Mouse (Mus musculus) megakaryocyte progenitor cell, adult 5-6 weeks (primary cell): ENCODE measurements around the gene Bcl6b. TPM values are rescaled to one million over a fixed set of nuclear protein-coding genes. Genes with fewer than 3 reads are reported as not detected.

Experiments used
- ATAC-seq: replicated peaks from 2 replicates; pipeline ENCODE4 v1.8.0; 2016; ENCODE audit warnings: mild to moderate bottlenecking, moderate TSS enrichment, inconsistent platforms; ENCODE audit not compliant: poor library complexity
- total RNA-seq, 2 experiments: library from RNA; stranded (forward) in 1 of 2; stranded (reverse) in 1 of 2; fragments of 157-497, 149-512 nt in 1 of 2; fragments of 200-1000 nt in 1 of 2; gene quantifications; 2 replicates each; pipeline versions ENCODE4 v1.2.3 to v1.2.4; 2015 to 2017

Bcl6b gene
- total RNA-seq, 2 experiments from 2014 or later: not detected

DNA sequence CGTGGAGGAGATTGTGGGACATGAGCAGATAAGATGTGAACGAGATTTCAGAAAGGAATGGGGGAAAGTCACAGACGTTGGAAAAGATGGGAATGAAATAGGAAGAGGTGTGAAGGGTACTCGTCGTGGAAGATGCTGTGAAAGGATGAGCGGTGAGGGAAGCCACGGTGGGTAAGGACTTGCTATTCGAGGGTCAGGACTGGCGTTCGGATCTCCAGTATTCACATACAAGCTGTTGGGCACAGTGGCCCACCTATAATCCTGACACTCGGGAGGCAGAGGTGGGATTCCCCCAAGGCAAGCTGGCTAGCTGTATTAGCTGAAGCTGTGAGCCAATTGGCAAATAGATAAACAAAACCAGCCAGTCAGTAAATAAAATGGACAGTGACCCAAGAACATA lies 50.8 kb downstream of the Bcl6b start:
- ATAC-seq: no peak

- ATAC-seq: no peak
Measured at GRCm38 (mm10) chr11:70178311-70178710, 51.3 kb downstream of the Bcl6b start.

DNA sequence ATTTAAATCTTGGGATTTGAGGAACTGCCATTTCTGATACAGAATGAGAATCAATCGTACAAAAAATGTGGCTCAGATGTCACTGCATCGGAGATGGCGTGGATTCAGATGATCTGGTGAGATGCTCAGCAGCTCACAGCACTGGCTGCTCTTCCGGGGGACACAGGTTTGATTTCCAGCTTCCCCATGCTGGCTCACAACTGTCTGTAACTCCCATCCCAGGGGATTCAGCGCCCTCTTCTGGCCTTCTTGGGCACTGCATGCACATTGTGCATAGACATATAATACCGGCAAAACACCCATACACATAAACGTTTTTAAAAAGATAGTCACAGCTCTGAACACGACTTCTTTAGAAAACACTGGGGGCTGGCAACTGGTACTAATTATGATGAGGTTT lies 52.0 kb downstream of the Bcl6b start:
- no peak for ATAC-seq

- no peak for ATAC-seq
Measured at GRCm38 (mm10) chr11:70174491-70174890, 55.1 kb downstream of the Bcl6b start.

Other genes with a start within 250 kb of the Bcl6b start
- gene Ctdnep1, start 248.6 kb downstream of the Bcl6b start, total RNA-seq (2015): 131 and 135 TPM in 2 replicates
- 28.7 and 33.7 TPM in 2 replicates for gene Ctdnep1, start 248.6 kb downstream of the Bcl6b start, total RNA-seq (2017)
- 110 and 129 TPM in 2 replicates for gene Elp5, start 247.3 kb downstream of the Bcl6b start, total RNA-seq (2015)
- gene Elp5, start 247.3 kb downstream of the Bcl6b start, total RNA-seq (2017): 57.5 and 66.1 TPM in 2 replicates
- 387 and 444 TPM in 2 replicates for gene Gabarap, start 238.7 kb downstream of the Bcl6b start, total RNA-seq (2015)
- 242 and 274 TPM in 2 replicates for gene Gabarap, start 238.7 kb downstream of the Bcl6b start, total RNA-seq (2017)
- gene Phf23, start 234.0 kb downstream of the Bcl6b start, total RNA-seq (2015): 34.5 and 37.9 TPM in 2 replicates
- 31.7 and 40.0 TPM in 2 replicates for gene Phf23, start 234.0 kb downstream of the Bcl6b start, total RNA-seq (2017)
- 9.5 and 9.8 TPM in 2 replicates for gene Dvl2, start 229.2 kb downstream of the Bcl6b start, total RNA-seq (2015)
- 9.5 and 14.7 TPM in 2 replicates for gene Dvl2, start 229.2 kb downstream of the Bcl6b start, total RNA-seq (2017)
- 28.7 and 45.7 TPM in 2 replicates for gene Acadvl, start 214.4 kb downstream of the Bcl6b start, total RNA-seq (2015)
- gene Acadvl, start 214.4 kb downstream of the Bcl6b start, total RNA-seq (2017): 43.6 and 49.1 TPM in 2 replicates
- gene Dlg4, start 212.9 kb downstream of the Bcl6b start, total RNA-seq (2015): 5.8 and 6.7 TPM in 2 replicates
- gene Dlg4, start 212.9 kb downstream of the Bcl6b start, total RNA-seq (2017): 3.8 and 4.1 TPM in 2 replicates
- gene Asgr1, start 175.7 kb downstream of the Bcl6b start, total RNA-seq (2015): not detected in 2 replicates
- not detected in 2 replicates for gene Asgr1, start 175.7 kb downstream of the Bcl6b start, total RNA-seq (2017)
- gene Asgr2, start 137.2 kb downstream of the Bcl6b start, total RNA-seq (2015): not detected in 2 replicates
- gene Asgr2, start 137.2 kb downstream of the Bcl6b start, total RNA-seq (2017): 0.62 TPM in 1 of 2 replicates, not detected in the other
- 25.7 and 30.7 TPM in 2 replicates for gene Mgl2, start 99.5 kb downstream of the Bcl6b start, total RNA-seq (2015)
- 29.3 and 36.6 TPM in 2 replicates for gene Mgl2, start 99.5 kb downstream of the Bcl6b start, total RNA-seq (2017)
- 4.4 and 6.0 TPM in 2 replicates for gene Clec10a, start 73.6 kb downstream of the Bcl6b start, total RNA-seq (2015)
- 7.4 and 7.5 TPM in 2 replicates for gene Clec10a, start 73.6 kb downstream of the Bcl6b start, total RNA-seq (2017)
- not detected in 2 replicates for gene Slc16a11, start 17.0 kb downstream of the Bcl6b start, total RNA-seq (2015)
- not detected in 2 replicates for gene Slc16a11, start 17.0 kb downstream of the Bcl6b start, total RNA-seq (2017)
- gene Slc16a13, start 8.7 kb downstream of the Bcl6b start, total RNA-seq (2015): 4.4 and 7.0 TPM in 2 replicates
- gene Slc16a13, start 8.7 kb downstream of the Bcl6b start, total RNA-seq (2017): 2.5 and 4.6 TPM in 2 replicates
- 73.4 and 77.3 TPM in 2 replicates for gene 0610010K14Rik, start 8.1 kb upstream of the Bcl6b start, total RNA-seq (2015)
- gene 0610010K14Rik, start 8.1 kb upstream of the Bcl6b start, total RNA-seq (2017): 24.4 and 31.2 TPM in 2 replicates
- gene Gm21988, start 10.0 kb upstream of the Bcl6b start, total RNA-seq (2015): 3.4 and 4.1 TPM in 2 replicates
- gene Gm21988, start 10.0 kb upstream of the Bcl6b start, total RNA-seq (2017): 0.10 and 2.4 TPM in 2 replicates
- gene Rnasek, start 10.0 kb upstream of the Bcl6b start, total RNA-seq (2015): 134 and 151 TPM in 2 replicates
- gene Rnasek, start 10.0 kb upstream of the Bcl6b start, total RNA-seq (2017): 19.3 and 29.4 TPM in 2 replicates
- gene Alox12, start 25.6 kb upstream of the Bcl6b start, total RNA-seq (2015): 0.27 TPM in 1 of 2 replicates, not detected in the other
- not detected in 2 replicates for gene Alox12, start 25.6 kb upstream of the Bcl6b start, total RNA-seq (2017)
- gene Alox12e, start 92.8 kb upstream of the Bcl6b start, total RNA-seq (2015): 0.39 TPM in 1 of 2 replicates, not detected in the other
- not detected in 2 replicates for gene Alox12e, start 92.8 kb upstream of the Bcl6b start, total RNA-seq (2017)
- 1.4 and 1.6 TPM in 2 replicates for gene Alox15, start 122.2 kb upstream of the Bcl6b start, total RNA-seq (2015)
- 1.2 TPM in 2 replicates for gene Alox15, start 122.2 kb upstream of the Bcl6b start, total RNA-seq (2017)
- 27.1 and 28.4 TPM in 2 replicates for gene Pelp1, start 180.2 kb upstream of the Bcl6b start, total RNA-seq (2015)
- gene Pelp1, start 180.2 kb upstream of the Bcl6b start, total RNA-seq (2017): 9.5 and 16.8 TPM in 2 replicates
- gene Arrb2, start 202.8 kb upstream of the Bcl6b start, total RNA-seq (2015): 43.9 and 47.7 TPM in 2 replicates
- 31.4 and 48.0 TPM in 2 replicates for gene Arrb2, start 202.8 kb upstream of the Bcl6b start, total RNA-seq (2017)
- gene Med11, start 222.1 kb upstream of the Bcl6b start, total RNA-seq (2015): 36.7 and 37.1 TPM in 2 replicates
- 37.0 and 40.2 TPM in 2 replicates for gene Med11, start 222.1 kb upstream of the Bcl6b start, total RNA-seq (2017)
- gene Zmynd15, start 229.6 kb upstream of the Bcl6b start, total RNA-seq (2015): not detected in 2 replicates
- 0.25 TPM in 1 of 2 replicates, not detected in the other for gene Zmynd15, start 229.6 kb upstream of the Bcl6b start, total RNA-seq (2017)
- 0.29 and 0.67 TPM in 2 replicates for gene Cxcl16, start 230.2 kb upstream of the Bcl6b start, total RNA-seq (2015)
- gene Cxcl16, start 230.2 kb upstream of the Bcl6b start, total RNA-seq (2017): 0.24 TPM in 1 of 2 replicates, not detected in the other